Mouse (Mus musculus) Patski (cell line): ENCODE results near the gene Cntln. TPM values are rescaled to one million over a fixed set of nuclear protein-coding genes. Genes with fewer than 3 reads are reported as not detected.

Source experiments
- ATAC-seq: fragments of 100-300 bp; one replicate; pipeline ENCODE4 v1.8.0; 2021
- CTCF ChIA-PET: fragments of 350-600 bp; sonication (Branson Sonifier 250); formaldehyde crosslinking; loops from one replicate; lab custom pipeline; 2022; ENCODE audit warnings: inconsistent platforms; lab: Charles Lee
- POLR2A ChIA-PET: fragments of 350-600 bp; sonication (Branson Sonifier 250); formaldehyde crosslinking; loops from one replicate; lab custom pipeline; 2022; ENCODE audit warnings: antibody characterized with exemption, inconsistent platforms; lab: Charles Lee
- DNase-seq: peaks from one replicate; pipeline ENCODE4 v3.0.0-alpha.2; 2011; ENCODE audit warnings: low read depth, low spot score
- H3K27me3 ChIP-seq: fragments of 371-371 bp; one replicate; pipeline ENCODE4 v1.5.1; 2021
- CTCF ChIP-seq: fragments of 100-300 bp; IDR thresholded peaks from one replicate; pipeline ENCODE4 v1.5.1; 2021
- in situ Hi-C: fragments of 300-500 bp; cut with MboI; formaldehyde crosslinking; loops from 3 replicates; pipeline ENCODE4 v1.11.1; 2018; ENCODE audit warnings: low pct_unique_long_range_greater_than_20kb, mixed read lengths
- polyA plus RNA-seq: library from polyadenylated mRNA; unstranded; gene quantifications from one replicate; pipeline ENCODE4 v1.2.3, GENCODE M21; 2021

The Cntln gene
- polyA plus RNA-seq, 1 experiment from 2014 or later = 7.9 TPM

- DNase-seq = no peak
- ChIA-PET POLR2A (no interaction called here), CTCF (no interaction called here)
- ATAC-seq = no peak
- H3K27me3 ChIP-seq = no peaks in the 10 kb centered on the region
- TF ChIP-seq CTCF = no peak
- in situ Hi-C loops = loop anchor here (10.0 kb wide), 2 partner anchors 230 to 650 kb away; no protein-coding TSS in a partner anchor
Observed at GRCm38 (mm10) chr4:85154361-85154760, 270.3 kb downstream of the Cntln start.

- in situ Hi-C loops = no loop called here
- no peak for DNase-seq
- peak; percentile 16 for TF ChIP-seq CTCF
- ChIA-PET CTCF (no interaction called here), POLR2A (no interaction called here)
- ATAC-seq = no peak
- H3K27me3 ChIP-seq = peaks cover 6% of the 10 kb centered on the region
Observed at GRCm38 (mm10) chr4:85161156-85161555, 277.0 kb downstream of the Cntln start.

GRCm38 (mm10) chr4:85162468-85163312 lies 278.6 kb downstream of the Cntln start:
- ATAC-seq = no peak
- DNase-seq = no peak
- ChIA-PET CTCF (interaction anchor here (1.2 kb wide), 1 partner anchor 13 kb away, joined by 3 read pairs; no protein-coding TSS in a partner anchor), POLR2A (no interaction called here)
- in situ Hi-C loops = no loop called here
- H3K27me3 ChIP-seq = peaks cover 6% of the 10 kb centered on the region
- TF ChIP-seq CTCF = peak; percentile 42

- in situ Hi-C loops = no loop called here
- H3K27me3 ChIP-seq = peaks cover 6% of the 10 kb centered on the region
- CTCF ChIA-PET = interaction anchor here (1.2 kb wide), 1 partner anchor 12 kb away, joined by 3 read pairs; no protein-coding TSS in a partner anchor
- no peak for TF ChIP-seq CTCF
- DNase-seq (no peak), ATAC-seq (no peak)
- POLR2A ChIA-PET = no interaction called here
Observed at GRCm38 (mm10) chr4:85163313-85163615, 279.2 kb downstream of the Cntln start.

- DNase-seq (no peak), ATAC-seq (no peak)
- CTCF ChIA-PET = interaction anchor here (1.5 kb wide), 1 partner anchor 237 kb away, joined by 5 read pairs; no protein-coding TSS in a partner anchor
- in situ Hi-C loops = no loop called here
- TF ChIP-seq CTCF = no peak
- POLR2A ChIA-PET = no interaction called here
- H3K27me3 ChIP-seq = peaks cover 6% of the 10 kb centered on the region
Observed at GRCm38 (mm10) chr4:85168001-85168400, 283.9 kb downstream of the Cntln start.

- DNase-seq (no peak), ATAC-seq (no peak)
- in situ Hi-C loops = loop anchor here (10.0 kb wide), 1 partner anchor 199 kb away; no protein-coding TSS in a partner anchor
- POLR2A ChIA-PET = no interaction called here
- TF ChIP-seq CTCF = no peak
- CTCF ChIA-PET = interaction anchor here (0.8 kb wide), 1 partner anchor 12 kb away, joined by 3 read pairs; no protein-coding TSS in a partner anchor
- H3K27me3 ChIP-seq = peaks cover 3% of the 10 kb centered on the region
Observed at GRCm38 (mm10) chr4:85175466-85175865, 291.4 kb downstream of the Cntln start.

- DNase-seq (no peak), ATAC-seq (no peak)
- ChIA-PET CTCF (no interaction called here), POLR2A (no interaction called here)
- in situ Hi-C loops = loop anchor here (10.0 kb wide), 1 partner anchor 196 kb away; no protein-coding TSS in a partner anchor
- peaks cover 3% of the 10 kb centered on the region for H3K27me3 ChIP-seq
- TF ChIP-seq CTCF = no peak
Observed at GRCm38 (mm10) chr4:85178394-85179051, 294.4 kb downstream of the Cntln start.

Other genes starting within 250 kb of the Cntln start
- 19.3 TPM for gene Bnc2, start 209.0 kb upstream of the Cntln start, polyA plus RNA-seq